Mouse (Mus musculus) left cerebral cortex, adult 18-20 months (tissue): ENCODE measurements around the gene Zxdc. TPM values are rescaled to one million over a fixed set of nuclear protein-coding genes. Genes with fewer than 3 reads are reported as not detected.
A peak's percentile ranks its signal among the peaks of the same experiment; 100 is the strongest.

ENCODE experiments used
- DNase-seq, 2 experiments: peaks; one replicate each; pipeline ENCODE4 v3.0.0; 2021 to 2022; ENCODE audit warnings: low spot score in 2 of 2, mixed read lengths in 1 of 2
- long read RNA-seq, 2 experiments: library from polyadenylated mRNA; stranded (forward); transcript quantifications; one replicate each; pipeline ENCODE4 v2.0.0; 2021
- total RNA-seq, 2 experiments: library from RNA; stranded (reverse); gene quantifications; 2 replicates each; pipeline ENCODE4 v1.2.3; 2021

Zxdc gene
- 10 to 100 TPM; 30.9 to 31.9 TPM for total RNA-seq
- long read RNA-seq, experiment 1, full-length matches to known transcripts: 24 of 32 reads
- long read RNA-seq, experiment 1, partial matches to known transcripts: 2 of 32 reads
- long read RNA-seq, experiment 1, other reads (novel, unspliced or antisense): 6 of 32 reads
- long read RNA-seq, experiment 2, full-length matches to known transcripts: 23 of 29 reads
- long read RNA-seq, experiment 2, partial matches to known transcripts: 2 of 29 reads
- long read RNA-seq, experiment 2, other reads (novel, unspliced or antisense): 4 of 29 reads

DNA sequence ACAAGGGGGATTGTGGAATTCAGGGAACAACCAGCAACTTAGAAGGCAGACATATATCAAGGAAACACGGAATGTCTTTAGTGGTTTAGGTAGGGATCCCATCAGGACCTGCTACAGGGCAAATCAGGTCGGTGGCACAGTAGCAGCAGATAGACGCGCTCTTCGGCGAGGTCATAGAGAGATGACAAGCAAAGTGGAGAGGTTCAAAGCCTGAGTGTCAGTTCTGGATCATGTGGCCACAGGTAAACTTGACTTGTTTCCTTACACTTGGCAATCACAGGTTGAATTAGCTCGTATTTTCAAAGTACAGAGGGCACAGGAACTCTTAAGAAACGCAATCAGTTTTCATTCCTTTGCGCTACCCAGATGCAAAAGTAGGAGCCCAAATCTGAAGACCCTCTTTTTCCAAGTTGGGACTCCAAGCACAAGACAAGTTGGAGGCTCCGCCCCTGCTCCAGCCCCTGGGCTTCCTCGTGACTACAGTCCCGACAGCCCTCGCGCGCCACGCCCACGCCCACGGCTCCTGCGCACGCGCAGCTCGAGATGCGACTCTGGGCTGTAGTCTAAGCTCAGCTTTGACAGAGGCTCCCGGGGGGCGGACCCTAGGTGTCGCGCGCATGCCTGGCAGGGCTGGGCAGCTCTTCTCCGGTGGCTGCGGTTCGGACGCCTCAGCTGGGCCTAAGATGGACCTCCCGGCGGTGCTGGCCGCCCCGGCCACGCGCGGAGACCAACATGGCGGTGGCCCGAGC lies at the start of gene Zxdc:
Zxdc (plus strand) TSS at position 517 of the 749 bp plus-strand sequence.
- peak; percentile 100 for DNase-seq

- DNase-seq: no peak
These were observed 48.9 kb upstream of the Zxdc start for GRCm38 (mm10) chr6:90320429-90320828.

DNA sequence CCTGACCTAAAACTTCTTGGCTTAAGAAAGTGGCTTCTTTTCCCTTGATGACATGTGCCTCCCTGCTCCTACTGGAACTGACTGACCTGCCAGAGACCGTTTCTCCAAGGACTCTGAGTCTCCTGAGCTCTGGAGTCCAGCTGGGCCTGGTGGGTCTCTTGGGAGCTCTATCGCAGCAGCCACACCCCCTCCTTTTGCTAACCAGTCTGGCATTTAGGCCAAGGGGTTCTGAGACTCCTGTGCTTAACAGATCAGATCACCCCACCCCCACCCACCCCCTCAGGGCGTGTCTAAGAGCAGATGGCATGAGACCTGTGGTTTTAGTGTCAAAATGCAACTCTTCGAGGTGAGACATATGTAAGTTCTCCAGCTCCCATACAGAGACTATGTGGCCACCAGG lies 47.5 kb upstream of the Zxdc start:
- DNase-seq: no peak

- no peak for DNase-seq
These were observed 45.3 kb upstream of the Zxdc start for GRCm38 (mm10) chr6:90324026-90324425.

DNA sequence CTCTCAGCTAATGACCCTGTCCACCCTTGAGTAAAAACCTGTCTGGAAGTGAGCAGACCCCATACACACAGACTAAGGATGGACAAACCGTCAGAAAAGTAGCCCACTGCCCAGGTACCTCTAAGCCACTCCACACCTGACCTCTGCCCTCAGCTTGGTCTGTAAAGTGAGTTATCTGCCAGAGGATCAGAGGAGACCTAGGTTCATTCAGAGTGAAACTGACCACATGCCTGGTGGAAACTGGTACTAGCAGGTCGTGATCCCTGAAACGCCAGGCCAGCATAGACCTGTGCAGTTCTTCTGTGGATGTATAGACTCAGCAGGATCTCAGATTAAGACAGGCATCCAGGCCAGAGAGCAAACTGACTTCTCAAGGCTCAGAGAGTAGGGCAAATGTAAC lies 44.8 kb upstream of the Zxdc start:
- DNase-seq: no peak

DNA sequence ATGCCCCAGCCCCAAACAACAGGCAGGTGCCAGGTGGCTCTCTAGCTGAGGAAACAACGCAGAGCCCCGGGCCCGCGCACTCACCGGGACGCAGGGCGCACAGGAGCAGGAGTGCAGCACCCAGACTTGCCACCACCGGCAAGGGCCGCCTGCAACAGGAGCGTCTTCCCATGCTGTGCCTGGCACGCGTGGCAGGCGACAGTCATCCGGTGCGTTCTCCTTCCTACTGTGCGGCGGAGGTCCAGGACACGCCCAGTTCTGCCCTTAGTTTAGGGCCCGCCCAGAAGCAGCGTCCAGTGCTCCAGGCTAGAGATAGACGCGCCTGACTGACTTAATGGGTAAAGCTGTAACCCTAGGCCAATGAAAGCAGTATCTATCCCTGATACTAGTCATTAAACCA lies 44.3 kb upstream of the Zxdc start, which contains the start of gene Chst13:
Chst13 (minus strand) TSS at position 195 of the 400 bp plus-strand sequence.
- DNase-seq: no peak

DNA sequence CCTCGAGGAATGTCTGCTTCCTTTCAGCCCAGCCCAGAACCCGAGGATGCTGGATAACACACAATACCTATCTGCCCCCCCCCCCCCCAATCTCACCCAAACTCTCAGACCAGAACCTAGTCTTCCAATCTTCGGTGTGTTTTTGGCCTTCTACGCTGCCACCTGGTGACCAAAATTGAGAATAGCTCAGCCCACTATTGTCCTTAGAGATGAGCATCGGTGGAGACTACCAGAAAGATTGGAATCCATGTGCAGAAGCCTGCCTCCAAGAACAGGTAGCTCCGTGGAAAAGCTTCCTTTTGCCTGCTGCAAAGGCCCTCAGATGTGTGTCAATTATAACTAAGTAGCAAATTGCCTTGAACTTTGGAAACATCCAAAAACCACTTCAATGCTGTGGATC lies 41.6 kb upstream of the Zxdc start:
- peak; percentile 39 to 44 for DNase-seq

- peak; percentile 31 to 43 for DNase-seq
These were observed 39.3 kb upstream of the Zxdc start for GRCm38 (mm10) chr6:90329953-90330352.

GRCm38 (mm10) chr6:90332561-90333425 lies 36.5 kb upstream of the Zxdc start, which contains the start of gene Uroc1:
Gene Uroc1 (plus strand): TSS chr6:90333284.
- no peak for DNase-seq

DNA sequence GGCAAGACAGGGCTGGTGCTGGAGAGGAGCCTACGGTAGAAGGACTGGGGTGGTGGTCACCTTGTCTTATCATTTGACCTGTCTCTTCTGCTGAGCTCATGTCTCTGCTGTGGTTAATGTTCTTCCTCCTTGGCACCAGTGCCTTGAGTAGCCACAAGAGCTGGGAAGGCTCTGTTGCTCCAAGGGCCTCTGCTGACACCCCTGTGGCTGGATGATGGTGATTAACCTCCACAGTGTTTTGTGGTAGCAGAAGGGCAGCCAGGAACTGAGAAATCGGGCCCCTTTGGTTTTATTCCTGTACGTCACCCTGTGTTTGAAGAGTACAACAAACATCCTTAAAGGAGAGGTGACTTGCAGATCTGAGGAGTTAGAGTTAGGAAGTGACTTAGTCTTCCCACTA lies 35.0 kb upstream of the Zxdc start:
- no peak for DNase-seq

DNA sequence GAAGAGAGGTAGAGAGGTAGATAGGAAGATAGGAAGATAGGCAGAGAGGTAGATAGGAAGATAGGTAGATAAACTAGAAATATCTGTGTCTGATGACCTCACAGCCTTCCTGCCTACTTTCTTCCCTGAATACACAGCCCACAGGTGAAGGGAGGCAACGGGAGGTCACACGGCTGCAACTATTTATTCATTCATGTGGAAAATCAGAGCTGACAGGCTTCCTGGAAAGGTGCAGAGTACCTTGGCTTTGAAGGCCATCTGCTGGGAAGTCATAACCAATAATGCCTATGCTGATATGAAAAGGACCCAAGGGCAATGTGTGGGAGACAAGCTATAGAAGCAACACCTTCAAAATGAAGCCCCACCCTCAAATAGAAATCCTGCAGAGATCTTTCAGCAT lies 26.9 kb upstream of the Zxdc start:
- no peak for DNase-seq

DNA sequence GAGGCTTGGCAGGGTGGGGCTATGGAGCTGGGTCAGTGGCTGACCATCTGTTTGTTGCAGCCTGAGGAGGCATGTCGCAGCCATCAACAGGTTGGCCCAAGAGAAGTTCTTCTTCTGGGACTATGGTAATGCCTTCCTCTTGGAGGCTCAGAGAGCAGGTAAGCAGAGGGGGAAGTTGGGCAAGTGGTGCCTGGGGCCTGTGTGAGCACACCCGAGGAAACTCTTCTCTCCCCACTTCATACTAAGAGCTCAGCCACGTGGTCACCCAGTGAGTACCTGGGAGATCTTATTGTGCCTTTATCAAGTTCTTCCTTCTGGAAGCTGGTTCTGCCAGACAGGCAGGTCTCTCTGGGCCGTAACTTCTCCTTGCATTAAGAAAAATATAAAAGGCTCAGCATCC lies 22.1 kb upstream of the Zxdc start:
- DNase-seq: no peak

DNA sequence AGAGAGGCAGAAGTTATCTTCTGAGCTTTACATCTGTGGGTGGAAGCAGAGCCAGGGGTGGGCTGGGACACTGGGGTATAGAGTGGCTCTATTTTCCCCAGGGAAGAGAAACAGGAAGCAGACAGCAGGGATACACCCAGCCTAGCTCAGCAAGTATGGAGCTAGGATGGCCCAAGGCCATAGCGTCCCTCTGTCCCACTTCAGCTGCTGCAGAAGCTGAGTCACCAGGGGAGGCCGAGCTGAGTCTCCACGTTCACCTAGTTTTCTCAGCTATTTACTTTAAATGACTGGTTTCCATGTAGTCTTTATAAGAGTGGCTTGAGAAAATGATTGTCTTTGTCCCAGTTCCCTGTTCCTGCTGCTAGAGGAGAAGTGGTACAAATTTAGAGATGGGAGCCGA lies 20.8 kb upstream of the Zxdc start:
- no peak for DNase-seq

- no peak for DNase-seq
These were observed 19.3 kb upstream of the Zxdc start for GRCm38 (mm10) chr6:90350011-90350410.

GRCm38 (mm10) chr6:90358142-90358541 lies 11.2 kb upstream of the Zxdc start:
- DNase-seq: no peak

GRCm38 (mm10) chr6:90359445-90359844 lies 9.8 kb upstream of the Zxdc start:
- DNase-seq: no peak

DNA sequence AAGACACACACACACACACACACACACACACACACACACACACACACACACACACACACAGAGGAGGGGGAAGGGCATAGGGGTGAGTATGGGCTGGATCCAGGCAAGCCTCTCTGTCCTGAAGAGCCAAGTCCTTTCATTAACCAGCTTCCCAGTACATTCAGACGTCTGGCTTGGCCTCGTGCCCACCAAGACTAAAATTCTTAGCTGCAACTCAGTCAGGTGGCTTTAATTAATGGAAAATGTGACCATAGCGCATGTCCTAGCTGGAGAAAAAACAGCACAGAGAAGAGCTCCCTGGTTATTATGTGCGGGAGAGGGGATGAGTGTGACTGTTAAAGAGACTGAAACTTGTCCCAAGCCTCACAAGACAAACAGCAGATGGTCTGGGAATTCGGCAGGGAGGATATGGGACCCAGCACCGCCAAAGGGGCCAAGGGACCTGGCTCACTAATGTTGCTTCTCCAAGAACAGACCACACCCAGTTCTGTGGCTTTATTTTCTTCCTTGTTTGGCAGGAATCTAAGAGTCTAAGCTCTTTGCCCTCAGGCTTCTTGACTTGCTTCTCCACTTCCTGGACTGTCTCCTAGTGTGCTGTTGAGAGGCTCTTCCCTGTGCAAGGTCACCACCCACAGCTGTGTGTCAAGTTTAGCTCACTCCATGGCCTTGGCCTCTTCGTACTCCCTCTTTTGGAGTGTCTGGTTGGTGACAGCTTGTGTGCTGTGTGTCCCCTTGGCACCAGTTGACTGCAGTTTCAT lies 9.1 kb upstream of the Zxdc start:
- DNase-seq: no peak

DNA sequence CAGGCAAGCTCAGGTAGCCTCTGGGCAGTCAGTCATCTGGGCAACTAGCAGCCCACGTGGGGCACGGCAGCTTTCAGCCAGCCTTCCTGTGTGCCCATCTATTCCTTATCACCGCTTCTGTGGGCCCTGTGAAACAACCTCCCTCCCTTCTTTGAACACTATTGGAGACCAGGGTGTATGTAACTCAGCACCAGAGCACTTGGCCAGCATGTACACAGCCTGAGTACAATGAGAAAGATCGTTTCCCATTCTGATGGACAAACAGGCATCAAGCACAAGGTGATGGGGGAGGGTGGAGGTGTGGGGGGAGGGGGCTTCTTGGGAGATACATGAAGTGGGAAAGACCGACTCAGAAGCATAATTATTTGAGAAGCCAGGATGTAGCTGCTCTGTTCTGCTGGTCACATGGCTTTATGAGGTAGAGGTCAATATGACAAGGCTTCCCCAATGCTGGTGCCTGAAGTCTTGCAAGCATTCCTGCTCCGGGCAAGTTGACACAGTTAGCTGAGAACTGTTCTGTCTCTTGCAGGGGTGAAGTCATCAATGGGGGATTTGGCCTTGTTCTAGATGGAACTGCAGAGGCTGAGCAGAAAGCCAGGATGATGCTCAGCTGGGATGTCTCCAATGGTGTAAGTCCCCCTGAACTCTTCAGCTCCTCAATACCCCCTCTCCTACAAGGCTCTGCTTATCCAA lies 8.2 kb upstream of the Zxdc start:
- no peak for DNase-seq

DNA sequence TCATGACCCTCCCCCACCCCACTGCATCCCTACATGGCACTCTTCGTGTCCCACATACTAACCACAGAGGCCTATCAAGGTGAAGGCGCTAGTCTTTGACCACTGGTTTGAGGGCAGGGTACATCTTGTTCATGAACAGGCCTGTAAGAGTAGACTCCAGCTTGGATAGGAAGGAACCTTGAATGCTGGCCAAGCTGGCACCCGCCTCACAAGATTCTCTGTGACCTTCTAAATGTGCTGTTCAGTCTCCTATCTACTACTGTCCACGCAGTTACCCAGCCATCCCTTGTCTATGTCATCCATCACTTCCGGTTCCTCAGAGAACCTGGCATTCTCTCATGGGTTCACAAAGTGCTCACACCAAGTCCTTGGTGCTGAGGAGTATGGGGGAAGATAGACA lies 6.0 kb upstream of the Zxdc start:
- DNase-seq: no peak
